Mouse (Mus musculus) intestine, embryonic 15.5 days (tissue): ENCODE measurements around the gene Pik3r2. TPM values are rescaled to one million over a fixed set of nuclear protein-coding genes. Genes with fewer than 3 reads are reported as not detected.

Experiments used
- ATAC-seq: fragments of 200-750 bp; cut with Nextera tagmentation; 2 replicates; pipeline ENCODE4 v1.8.0; 2017; ENCODE audit warnings: moderate TSS enrichment, moderate library complexity
- H3K27ac ChIP-seq: fragments of 300-500 bp; sonication (generic); 2 replicates; pipeline ENCODE4 v1.5.1; 2015; ENCODE audit warnings: mild to moderate bottlenecking, inconsistent platforms
- H3K27me3 ChIP-seq: fragments of 300-500 bp; sonication (generic); replicated peaks from 2 replicates; pipeline ENCODE4 v1.6.1; 2015; ENCODE audit warnings: inconsistent platforms
- H3K36me3 ChIP-seq: fragments of 300-500 bp; sonication (generic); 2 replicates; pipeline ENCODE4 v1.6.1; 2015; ENCODE audit warnings: inconsistent platforms
- H3K4me1 ChIP-seq: fragments of 300-500 bp; sonication (generic); replicated peaks from 2 replicates; pipeline ENCODE4 v1.6.1; 2015; ENCODE audit warnings: inconsistent platforms
- H3K4me2 ChIP-seq: fragments of 300-500 bp; sonication (generic); replicated peaks from 2 replicates; pipeline ENCODE4 v1.6.1; 2015; ENCODE audit warnings: mild to moderate bottlenecking, inconsistent platforms
- H3K4me3 ChIP-seq: fragments of 300-500 bp; sonication (generic); replicated peaks from 2 replicates; pipeline ENCODE4 v1.5.1; 2015; ENCODE audit warnings: inconsistent platforms
- H3K9ac ChIP-seq: fragments of 300-500 bp; sonication (generic); 2 replicates; pipeline ENCODE4 v1.6.1; 2015; ENCODE audit warnings: inconsistent platforms
- H3K9me3 ChIP-seq: fragments of 300-500 bp; sonication (generic); 2 replicates; pipeline ENCODE4 v1.6.1; 2016; ENCODE audit warnings: inconsistent platforms
- WGBS: fragments of 180-500 bp; shearing (Covaris S2); methylation state at CpG from one replicate; pipeline ENCODE4 v1.1.7; 2015; 5-methylcytosine and 5-hydroxymethylcytosine counted together
- polyA plus RNA-seq: library from polyadenylated mRNA; unstranded; fragments of >200 nt; fragmentation: Nextera tagmentation; extraction: Ambion mirVana; gene quantifications from 2 replicates; pipeline ENCODE4 v1.2.1, GENCODE M21; 2015

Gene Pik3r2
- polyA plus RNA-seq, 1 experiment from 2014 or later, result 53.1 TPM

DNA sequence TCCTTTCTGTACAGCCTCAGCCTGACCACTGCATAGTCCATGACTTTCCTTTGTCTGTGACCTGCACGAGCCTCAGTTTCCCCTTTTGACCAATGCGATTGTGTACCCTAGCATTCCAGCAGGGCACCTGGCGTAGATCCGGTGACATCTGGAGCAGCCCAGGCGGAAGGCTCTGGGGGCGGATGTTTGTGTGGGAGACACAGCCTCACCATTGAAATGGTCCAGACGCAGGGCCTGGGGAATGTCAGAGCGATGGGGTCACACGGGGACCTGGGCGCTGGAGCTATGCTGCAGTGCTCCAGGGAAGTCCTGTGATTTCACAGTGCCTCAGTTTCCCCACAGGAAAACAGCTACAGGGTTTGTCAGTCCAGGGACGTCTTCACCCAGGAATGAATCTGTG lies 34.3 kb downstream of the Pik3r2 start:
- H3K9me3 ChIP-seq, result no peaks in the 10 kb centered on the region
- H3K36me3 ChIP-seq, result no peaks in the 10 kb centered on the region
- H3K27me3 ChIP-seq, result peaks cover 60% of the 10 kb centered on the region
- no peak overlapping the region for H3K27ac ChIP-seq
- peaks cover 17% of the 10 kb centered on the region for H3K4me1 ChIP-seq
- H3K4me2 ChIP-seq, result no peak overlapping the region
- H3K4me3 ChIP-seq, result no peak overlapping the region
- H3K9ac ChIP-seq, result no peak overlapping the region
- WGBS, result 44% methylated on average over 11 of the region's 11 CpGs
- no peak for ATAC-seq

DNA sequence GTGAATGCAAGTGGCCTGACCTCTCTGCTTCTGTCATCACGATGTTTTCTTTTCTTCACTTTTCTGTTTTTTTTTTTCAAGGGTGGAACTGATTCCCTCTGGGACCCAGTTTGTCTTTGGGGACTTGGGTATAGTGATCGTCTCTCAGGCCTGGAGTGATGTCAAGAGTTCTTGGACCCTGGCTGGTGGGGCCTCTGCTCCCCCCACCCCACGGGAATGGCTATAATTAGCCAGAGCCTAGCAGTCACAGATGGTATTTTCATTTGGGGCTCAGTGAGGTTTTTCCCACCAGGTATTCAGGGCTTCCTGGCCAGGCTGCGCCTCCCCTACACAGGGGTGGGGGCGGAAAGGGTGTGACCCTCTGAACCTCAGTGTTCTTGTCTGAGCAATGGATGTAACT lies 34.9 kb downstream of the Pik3r2 start:
- WGBS, result 54% methylated on average over 5 of the region's 5 CpGs
- no peak for ATAC-seq
- Histone ChIP-seq H3K4me2 (no peak overlapping the region), H3K9me3 (no peaks in the 10 kb centered on the region), H3K27me3 (peaks cover 56% of the 10 kb centered on the region), H3K4me3 (no peak overlapping the region), H3K9ac (no peak overlapping the region), H3K4me1 (peaks cover 17% of the 10 kb centered on the region), H3K27ac (no peak overlapping the region), H3K36me3 (no peaks in the 10 kb centered on the region)

DNA sequence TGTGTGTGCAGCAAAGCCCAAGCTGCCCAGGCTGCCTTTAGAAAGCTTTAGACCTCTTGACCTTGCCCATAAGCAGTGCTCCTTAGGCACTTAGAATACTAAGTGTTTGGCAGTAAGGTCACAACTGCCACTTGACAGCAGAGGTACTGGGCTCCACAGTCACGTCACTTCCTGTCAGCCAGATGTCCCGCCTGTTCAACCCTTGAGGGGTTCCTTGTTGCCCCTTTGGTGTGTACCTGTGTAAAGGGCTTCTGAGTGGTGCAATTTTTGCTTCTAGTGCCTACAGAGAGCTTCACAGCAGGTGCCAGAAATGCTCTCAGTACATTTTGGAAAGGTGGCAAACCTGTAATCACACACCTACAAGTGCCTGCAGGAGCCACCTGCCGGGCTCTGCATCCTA lies 38.3 kb downstream of the Pik3r2 start:
- H3K36me3 ChIP-seq, result no peaks in the 10 kb centered on the region
- WGBS, result 64% methylated on average over 3 of the region's 3 CpGs
- no peak for ATAC-seq
- H3K9ac ChIP-seq, result no peak overlapping the region
- no peak overlapping the region for H3K4me2 ChIP-seq
- peaks cover 23% of the 10 kb centered on the region for H3K27me3 ChIP-seq
- H3K9me3 ChIP-seq, result no peaks in the 10 kb centered on the region
- H3K4me3 ChIP-seq, result no peak overlapping the region
- H3K4me1 ChIP-seq, result peaks cover 8% of the 10 kb centered on the region
- H3K27ac ChIP-seq, result no peak overlapping the region

DNA sequence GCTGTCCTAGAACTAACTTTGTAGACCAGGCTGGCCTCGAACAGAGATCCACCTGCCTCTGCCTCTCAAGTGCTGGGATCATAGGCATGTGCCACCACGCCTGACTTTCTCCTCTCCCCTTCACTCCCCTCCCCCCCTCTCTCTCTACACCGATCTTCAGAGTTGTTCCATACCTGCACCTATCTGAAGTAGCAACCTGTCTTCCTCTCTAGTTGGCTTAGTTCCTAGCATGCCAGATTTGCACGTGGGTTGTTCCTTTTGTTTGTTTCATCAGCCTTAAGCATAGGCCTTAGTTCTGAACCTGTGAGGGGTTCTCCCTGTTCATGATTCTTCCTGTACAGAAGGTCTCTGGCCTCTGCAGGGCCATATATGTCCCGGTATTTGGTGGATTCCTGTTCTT lies 38.8 kb downstream of the Pik3r2 start:
- Histone ChIP-seq H3K27ac (no peak overlapping the region), H3K9me3 (no peaks in the 10 kb centered on the region), H3K4me1 (0 out of 2 replicates have a peak, but pooled peaks cover 3% of the 10 kb centered on the region), H3K4me3 (no peak overlapping the region), H3K4me2 (no peak overlapping the region), H3K36me3 (no peaks in the 10 kb centered on the region), H3K9ac (no peak overlapping the region), H3K27me3 (peaks cover 18% of the 10 kb centered on the region)
- ATAC-seq, result no peak
- WGBS, result 64% methylated on average over 5 of the region's 5 CpGs

DNA sequence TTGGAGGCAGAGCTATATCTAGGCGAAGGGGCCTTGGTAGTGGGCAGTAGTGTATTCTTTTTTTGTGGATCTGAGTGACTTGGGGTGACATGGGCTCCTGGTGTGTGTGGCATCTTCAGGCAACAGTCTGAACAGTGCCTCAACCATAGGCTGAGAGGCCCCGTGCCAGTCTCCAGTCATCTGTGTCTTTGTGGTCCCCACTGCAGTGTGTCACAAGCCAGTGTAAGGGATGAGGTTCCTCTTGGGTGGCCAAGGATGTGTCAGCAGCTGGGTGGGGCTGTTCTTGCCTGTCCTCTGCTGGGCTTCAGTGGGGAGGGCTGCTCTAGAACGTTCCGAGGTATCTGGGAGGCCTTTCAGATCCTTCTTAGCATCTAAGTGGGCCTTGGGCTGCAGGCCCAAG lies 45.6 kb downstream of the Pik3r2 start:
- Histone ChIP-seq H3K4me1 (peaks cover 8% of the 10 kb centered on the region; the same call in 1 of the 2 replicates), H3K36me3 (no peaks in the 10 kb centered on the region), H3K9ac (no peak overlapping the region), H3K27ac (no peak overlapping the region), H3K9me3 (no peaks in the 10 kb centered on the region), H3K4me2 (no peak overlapping the region), H3K27me3 (peaks cover 20% of the 10 kb centered on the region), H3K4me3 (no peak overlapping the region)
- no peak for ATAC-seq
- WGBS, result 85% methylated on average over 4 of the region's 4 CpGs

DNA sequence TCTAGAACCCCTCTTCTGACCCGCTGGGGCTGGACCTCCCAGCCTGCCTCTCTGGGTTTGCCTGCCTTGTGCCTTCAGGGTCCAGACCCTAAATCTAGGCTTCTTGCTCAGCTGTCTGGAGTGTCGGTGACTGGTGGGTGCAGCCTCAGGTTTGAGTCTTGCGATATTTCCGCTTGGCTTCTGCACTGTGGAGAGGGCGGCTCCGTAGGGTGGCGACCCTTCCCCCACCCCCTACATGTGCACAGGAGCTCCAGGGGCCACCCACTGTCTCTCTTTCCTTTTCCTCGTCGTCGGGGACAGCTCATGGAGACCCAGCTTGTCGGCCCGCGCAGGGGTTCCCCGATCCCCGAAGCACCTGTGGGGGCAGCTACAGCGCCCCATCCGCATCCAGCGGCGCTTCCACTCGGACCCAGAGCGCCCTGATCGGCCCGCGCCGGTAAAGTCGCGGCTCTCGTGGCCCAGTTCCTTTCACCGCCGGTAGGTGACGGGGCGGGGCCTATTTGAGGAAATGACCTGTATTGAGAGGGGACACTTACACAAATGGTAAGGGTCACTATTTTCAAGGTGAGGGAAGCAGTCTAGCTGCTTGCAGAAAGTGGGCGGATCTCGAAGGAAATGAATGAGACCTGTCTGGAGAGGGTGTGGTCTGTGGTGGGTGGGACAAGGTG lies 46.6 kb downstream of the Pik3r2 start:
- peak; percentile 62 for ATAC-seq
- no peaks in the 10 kb centered on the region for H3K36me3 ChIP-seq
- 2% methylated on average over 34 of the region's 34 CpGs for WGBS

GRCm38 (mm10) chr8:70726721-70727120 lies 49.8 kb downstream of the Pik3r2 start:
- H3K9ac ChIP-seq, result no peak overlapping the region
- peaks cover 11% of the 10 kb centered on the region; the same call in 1 of the 2 replicates for H3K4me1 ChIP-seq
- no peak overlapping the region for H3K4me2 ChIP-seq
- WGBS, result 52% methylated on average over 11 of the region's 11 CpGs
- peaks cover 21% of the 10 kb centered on the region for H3K27me3 ChIP-seq
- H3K36me3 ChIP-seq, result no peaks in the 10 kb centered on the region
- H3K27ac ChIP-seq, result no peak overlapping the region
- no peak overlapping the region for H3K4me3 ChIP-seq
- ATAC-seq, result no peak
- H3K9me3 ChIP-seq, result no peaks in the 10 kb centered on the region

More for the DNA sequence above, 46.6 kb downstream of the Pik3r2 start:
- H3K4me1 ChIP-seq, result peaks cover 8% of the 10 kb centered on the region; the same call in 1 of the 2 replicates
- no peaks in the 10 kb centered on the region for H3K9me3 ChIP-seq
- no peak overlapping the region for H3K27ac ChIP-seq
- H3K4me2 ChIP-seq, result peak overlapping the region; percentile 74
- H3K4me3 ChIP-seq, result peak overlapping the region; percentile 38
- peak overlapping the region; percentile 50 for H3K9ac ChIP-seq
- peaks cover 21% of the 10 kb centered on the region for H3K27me3 ChIP-seq

GRCm38 (mm10) chr8:70725792-70726447 lies 50.6 kb downstream of the Pik3r2 start:
- 28% methylated on average over 14 of the region's 14 CpGs for WGBS
- no peak overlapping the region for H3K9ac ChIP-seq

GRCm38 (mm10) chr8:70724216-70724615 lies 52.3 kb downstream of the Pik3r2 start:
- Histone ChIP-seq H3K9me3 (no peaks in the 10 kb centered on the region), H3K27me3 (0 out of 2 replicates have a peak, but pooled peaks cover 10% of the 10 kb centered on the region), H3K4me1 (peaks cover 3% of the 10 kb centered on the region; the same call in 1 of the 2 replicates), H3K36me3 (no peaks in the 10 kb centered on the region), H3K9ac (no peak overlapping the region), H3K4me3 (no peak overlapping the region), H3K27ac (no peak overlapping the region), H3K4me2 (no peak overlapping the region)
- ATAC-seq, result no peak
- WGBS, result 73% methylated on average over 12 of the region's 12 CpGs

More at GRCm38 (mm10) chr8:70725792-70726447, 50.6 kb downstream of the Pik3r2 start:
- Histone ChIP-seq H3K4me3 (no peak overlapping the region), H3K4me2 (no peak overlapping the region), H3K27me3 (peaks cover 21% of the 10 kb centered on the region), H3K36me3 (no peaks in the 10 kb centered on the region), H3K9me3 (no peaks in the 10 kb centered on the region), H3K4me1 (peaks cover 11% of the 10 kb centered on the region; the same call in 1 of the 2 replicates), H3K27ac (no peak overlapping the region)
- ATAC-seq, result no peak

GRCm38 (mm10) chr8:70723486-70724210 lies 52.9 kb downstream of the Pik3r2 start, which contains the start of gene Pde4c:
Pde4c (plus strand) TSS chr8:70723720.
- H3K27me3 ChIP-seq, result 0 out of 2 replicates have a peak, but pooled peaks cover 10% of the 10 kb centered on the region
- no peak within 1 kb of the TSS for H3K9ac ChIP-seq
- peaks cover 3% of the 10 kb centered on the region; the same call in 1 of the 2 replicates for H3K4me1 ChIP-seq
- no peak within 1 kb of the TSS for H3K4me2 ChIP-seq
- peak; percentile 61 for ATAC-seq
- 50% methylated on average over 7 of the region's 7 CpGs for WGBS
- no peak within 1 kb of the TSS for H3K4me3 ChIP-seq
- H3K27ac ChIP-seq, result 0 out of 2 replicates have a peak within 1 kb of the TSS, but pooled peaks have one; percentile 17
- no peaks in the 10 kb centered on the region for H3K36me3 ChIP-seq
- H3K9me3 ChIP-seq, result no peaks in the 10 kb centered on the region

DNA sequence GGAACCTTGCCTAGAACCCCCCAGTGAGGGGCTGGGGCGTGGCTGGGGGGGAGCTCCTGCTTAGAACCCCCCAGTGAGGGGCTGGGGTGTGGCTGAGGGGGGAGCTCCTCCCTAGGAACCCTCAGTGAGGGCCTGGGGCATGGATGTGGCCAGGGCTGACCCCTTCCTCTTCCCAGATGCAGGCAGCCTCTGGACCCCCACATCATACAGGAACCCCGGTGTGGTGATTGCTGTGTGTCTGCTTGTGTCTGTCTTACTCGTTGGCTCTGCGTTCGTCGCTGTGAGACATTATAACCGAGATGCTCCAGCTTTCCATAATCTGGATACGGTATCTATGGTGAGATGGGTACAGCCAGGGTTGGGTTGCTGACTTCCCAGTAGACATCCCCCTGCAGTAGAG lies 54.9 kb downstream of the Pik3r2 start:
- 86% methylated on average over 8 of the region's 8 CpGs for WGBS
- Histone ChIP-seq H3K27me3 (0 out of 2 replicates have a peak, but pooled peaks cover 4% of the 10 kb centered on the region), H3K9ac (no peak overlapping the region), H3K4me2 (no peak overlapping the region), H3K9me3 (no peaks in the 10 kb centered on the region), H3K27ac (no peak overlapping the region), H3K36me3 (no peaks in the 10 kb centered on the region), H3K4me3 (no peak overlapping the region), H3K4me1 (peaks cover 3% of the 10 kb centered on the region; the same call in 1 of the 2 replicates)
- no peak for ATAC-seq

DNA sequence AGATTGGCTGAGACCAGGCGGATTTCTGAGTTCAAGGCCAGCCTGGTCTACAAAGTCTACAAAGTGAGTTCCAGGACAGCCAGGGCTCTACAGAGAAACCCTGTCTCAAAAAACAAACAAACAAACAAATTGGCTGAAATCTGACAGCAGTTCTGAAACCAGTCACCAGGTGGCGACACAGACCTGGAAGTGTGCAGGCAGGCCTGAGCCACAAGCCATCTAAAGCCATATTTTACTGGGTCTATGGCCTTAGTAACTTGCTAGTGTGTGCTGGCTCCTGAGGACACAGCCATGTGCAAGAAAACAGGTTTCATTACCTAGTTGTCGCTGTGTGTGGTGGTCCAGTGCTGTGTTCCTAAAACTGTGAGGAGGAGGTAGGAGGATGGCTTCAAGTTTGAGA lies 55.8 kb downstream of the Pik3r2 start:
- Histone ChIP-seq H3K4me3 (no peak overlapping the region), H3K4me1 (peaks cover 3% of the 10 kb centered on the region; the same call in 1 of the 2 replicates), H3K36me3 (no peaks in the 10 kb centered on the region), H3K27me3 (no peaks in the 10 kb centered on the region), H3K9ac (no peak overlapping the region), H3K27ac (no peak overlapping the region), H3K9me3 (no peaks in the 10 kb centered on the region), H3K4me2 (no peak overlapping the region)
- 2% methylated on average over 3 of the region's 3 CpGs for WGBS
- no peak for ATAC-seq
